Mouse (Mus musculus) hindbrain, embryonic 14.5 days (tissue): Measurements from ENCODE around the gene Cd55b. TPM values are rescaled to one million over a fixed set of nuclear protein-coding genes. Genes with fewer than 3 reads are reported as not detected.

ENCODE experiments used
- ATAC-seq: fragments of 200-750 bp; cut with Nextera tagmentation; 2 replicates; pipeline ENCODE4 v1.8.0; 2017; ENCODE audit warnings: moderate number of reproducible peaks, mild to moderate bottlenecking, moderate TSS enrichment, moderate library complexity; ENCODE audit not compliant: low FRiP score
- DNase-seq: peaks from one replicate; pipeline ENCODE4 v3.0.0-alpha.2; 2015; ENCODE audit warnings: low spot score
- H3K27ac ChIP-seq: fragments of 300-500 bp; sonication (generic); 2 replicates; pipeline ENCODE4 v1.5.1; 2014; ENCODE audit warnings: mild to moderate bottlenecking, moderate library complexity
- H3K27me3 ChIP-seq: fragments of 300-500 bp; sonication (generic); 2 replicates; pipeline ENCODE4 v1.6.1; 2014; ENCODE audit warnings: mild to moderate bottlenecking, low read length, mixed read lengths; ENCODE audit not compliant: control insufficient read depth, insufficient read depth
- H3K36me3 ChIP-seq: fragments of 300-500 bp; sonication (generic); replicated peaks from 2 replicates; pipeline ENCODE4 v1.6.1; 2014; ENCODE audit not compliant: control insufficient read depth, insufficient read depth
- H3K4me1 ChIP-seq: fragments of 300-500 bp; sonication (generic); replicated peaks from 2 replicates; pipeline ENCODE4 v1.6.1; 2014; ENCODE audit warnings: antibody characterized with exemption, low read length, mixed read lengths; ENCODE audit not compliant: control insufficient read depth, insufficient read depth
- H3K4me2 ChIP-seq: fragments of 300-500 bp; sonication (generic); replicated peaks from 2 replicates; pipeline ENCODE4 v1.6.1; 2014; ENCODE audit warnings: mild to moderate bottlenecking, moderate library complexity
- H3K4me3 ChIP-seq: fragments of 300-500 bp; sonication (generic); replicated peaks from 2 replicates; pipeline ENCODE4 v1.5.1; 2014; ENCODE audit warnings: mild to moderate bottlenecking, low read length
- H3K9ac ChIP-seq: fragments of 300-500 bp; sonication (generic); 2 replicates; pipeline ENCODE4 v1.6.1; 2014
- H3K9me3 ChIP-seq: fragments of 300-500 bp; sonication (generic); 2 replicates; pipeline ENCODE4 v1.6.1; 2016; ENCODE audit warnings: low read length; ENCODE audit not compliant: control insufficient read depth
- WGBS: fragments of 180-500 bp; shearing (Covaris S2); extraction: QIAGEN DNeasy Blood & Tissue Kit; methylation state at CpG from one replicate; pipeline ENCODE4 v1.1.7; 2014; 5-methylcytosine and 5-hydroxymethylcytosine counted together
- polyA plus RNA-seq: library from polyadenylated mRNA; unstranded; fragments of >200 nt; fragmentation: Nextera tagmentation; extraction: Ambion mirVana; gene quantifications from 2 replicates; pipeline ENCODE4 v1.2.1, GENCODE M21; 2014

Gene Cd55b
- polyA plus RNA-seq, 1 experiment from 2014 or later: not detected

GRCm38 (mm10) chr1:130371291-130371690, 51.5 kb downstream of the Cd55b start:
- H3K9me3 ChIP-seq: no peaks in the 10 kb centered on the region
- no peaks in the 10 kb centered on the region for H3K36me3 ChIP-seq
- H3K4me3 ChIP-seq: no peak overlapping the region
- WGBS: 81% methylated on average over 5 of the region's 5 CpGs
- no peak overlapping the region for H3K9ac ChIP-seq
- no peak for DNase-seq
- no peak for ATAC-seq
- H3K27me3 ChIP-seq: no peaks in the 10 kb centered on the region
- no peak overlapping the region for H3K4me2 ChIP-seq
- H3K4me1 ChIP-seq: no peaks in the 10 kb centered on the region
- no peak overlapping the region for H3K27ac ChIP-seq

GRCm38 (mm10) chr1:130350077-130350635, 72.7 kb downstream of the Cd55b start:
- Histone ChIP-seq H3K27me3 (no peaks in the 10 kb centered on the region), H3K9ac (no peak overlapping the region), H3K4me2 (no peak overlapping the region), H3K36me3 (no peaks in the 10 kb centered on the region), H3K27ac (no peak overlapping the region), H3K4me1 (no peaks in the 10 kb centered on the region), H3K9me3 (no peaks in the 10 kb centered on the region), H3K4me3 (no peak overlapping the region)
- 24% methylated on average over 1 of the region's 1 CpGs for WGBS
- ATAC-seq (peak; percentile 55; the same call in 1 of the 2 replicates), DNase-seq (peak; percentile 83)

GRCm38 (mm10) chr1:130342429-130342828, 80.4 kb downstream of the Cd55b start:
- Histone ChIP-seq H3K4me2 (no peak overlapping the region), H3K9me3 (no peaks in the 10 kb centered on the region), H3K4me1 (no peaks in the 10 kb centered on the region), H3K4me3 (no peak overlapping the region), H3K27me3 (no peaks in the 10 kb centered on the region), H3K9ac (no peak overlapping the region), H3K36me3 (no peaks in the 10 kb centered on the region), H3K27ac (no peak overlapping the region)
- ATAC-seq (no peak), DNase-seq (no peak)
- WGBS: 92% methylated on average over 9 of the region's 9 CpGs

Other genes starting within 250 kb of the Cd55b start
- 9.5 and 10.4 TPM in 2 replicates for gene Cd55, start 39.7 kb upstream of the Cd55b start, polyA plus RNA-seq
- gene Zp3r, start 206.6 kb upstream of the Cd55b start, polyA plus RNA-seq: not detected in 2 replicates
- not detected in 2 replicates for gene C4bp, start 238.6 kb upstream of the Cd55b start, polyA plus RNA-seq